Mouse (Mus musculus) common myeloid progenitor, adult 5-6 weeks (primary cell): Measurements from ENCODE around the gene Rnaseh2a. TPM values are rescaled to one million over a fixed set of nuclear protein-coding genes. Genes with fewer than 3 reads are reported as not detected.

ENCODE experiments used
- ATAC-seq: replicated peaks from 2 replicates; pipeline ENCODE4 v1.8.0; 2016; ENCODE audit warnings: low read depth, mild to moderate bottlenecking, moderate TSS enrichment, inconsistent platforms; ENCODE audit not compliant: poor library complexity, severe bottlenecking
- total RNA-seq: library from RNA; stranded (forward); fragments of 200-1000, 187-1606 nt; gene quantifications from 2 replicates; pipeline ENCODE4 v1.2.3, GENCODE M21; 2017

The Rnaseh2a gene
- total RNA-seq, 1 experiment from 2014 or later: 95.8 TPM

DNA sequence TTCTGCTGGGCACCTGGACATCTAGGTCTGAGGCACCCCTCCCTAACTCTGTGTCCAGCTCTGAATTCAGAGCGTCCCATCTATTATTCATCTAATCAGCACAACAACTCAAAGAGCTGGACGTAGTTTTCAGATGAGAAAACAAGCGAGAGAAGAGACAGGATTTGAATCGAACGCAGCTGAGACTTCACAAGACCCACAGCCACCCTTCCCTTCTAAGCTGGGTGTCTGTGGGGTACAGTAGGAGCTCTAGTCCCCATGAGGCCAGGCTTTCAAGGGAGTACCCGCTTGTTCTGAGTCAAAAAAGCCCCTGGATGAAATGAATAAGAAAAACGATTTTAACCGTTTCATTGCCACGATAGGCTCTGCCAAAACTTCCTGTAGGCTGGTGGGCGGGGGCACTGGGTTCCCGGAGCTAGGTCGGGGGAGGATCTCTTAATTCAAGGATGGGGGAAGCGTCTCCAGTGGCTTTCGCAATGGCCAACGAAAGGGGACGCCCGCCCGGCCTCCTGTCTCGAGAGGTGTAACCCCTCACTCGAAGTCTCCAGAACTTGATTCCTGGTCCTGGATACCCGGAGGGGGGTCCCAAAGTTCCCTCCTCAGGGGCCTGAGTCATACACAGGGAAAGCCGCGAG lies 15.6 kb upstream of the Rnaseh2a start:
- ATAC-seq: 0 out of 2 replicates have a peak, but pooled peaks have one; percentile 4

DNA sequence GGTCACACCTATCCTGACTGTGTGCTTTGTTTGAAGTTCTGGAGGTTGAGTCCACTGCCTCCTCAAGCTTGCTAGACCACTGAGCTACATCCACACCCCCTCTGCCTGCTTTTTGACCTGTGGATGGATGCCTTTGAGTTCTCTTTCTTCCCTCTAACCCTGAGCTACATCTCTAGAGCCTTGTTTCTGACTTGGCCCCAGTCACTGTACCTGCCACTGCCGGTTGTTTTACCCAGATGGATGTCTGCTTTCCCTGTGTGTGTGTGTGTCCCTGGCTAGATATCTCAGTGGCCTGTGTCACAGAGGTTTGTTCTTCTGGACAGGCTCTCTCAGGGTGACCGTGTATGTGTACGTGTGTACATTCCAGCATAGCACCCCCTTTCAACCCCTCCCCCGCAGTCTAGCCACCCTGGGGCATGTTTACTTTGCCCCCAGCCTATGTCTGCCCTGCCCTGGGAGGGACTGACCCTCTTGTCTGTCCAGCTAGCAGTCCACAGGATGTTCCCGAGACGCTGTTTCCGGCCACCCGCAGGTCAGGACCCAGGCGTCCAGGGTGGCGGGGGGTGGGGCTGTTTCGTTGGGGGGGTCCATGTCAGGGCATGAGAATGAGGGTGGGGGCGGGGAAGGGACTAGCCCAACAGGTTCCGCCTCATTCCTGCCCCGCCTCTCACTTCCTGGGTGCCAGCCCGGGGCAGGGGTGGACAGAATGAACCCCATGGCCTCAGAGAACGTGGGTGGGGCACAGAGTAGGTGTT lies 14.9 kb upstream of the Rnaseh2a start:
- ATAC-seq: no peak

DNA sequence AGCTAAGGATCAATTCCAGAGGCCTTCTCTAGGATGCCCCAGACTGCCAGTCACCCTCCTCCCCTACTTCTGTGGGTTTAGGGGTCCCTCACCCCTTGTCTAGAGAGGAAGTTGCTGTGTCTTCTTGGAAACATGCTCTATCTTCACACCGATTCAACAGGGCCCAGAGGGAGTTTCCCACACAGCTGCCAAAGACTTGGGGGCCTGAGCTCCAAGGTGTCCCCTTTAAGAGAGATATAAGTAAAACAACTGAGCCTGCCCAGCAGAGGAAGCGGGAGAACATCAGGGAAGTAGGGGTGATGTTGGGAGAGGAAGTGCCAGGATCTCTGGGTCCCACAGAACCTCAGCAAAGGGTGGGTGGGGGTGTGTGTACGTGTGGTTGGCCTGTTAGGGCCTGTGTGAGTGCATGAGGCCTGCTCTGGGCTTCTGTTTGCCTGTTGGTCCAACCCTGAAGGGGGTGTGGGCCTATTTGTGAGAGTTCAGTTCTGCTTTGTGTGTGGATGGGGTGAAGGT lies 13.0 kb upstream of the Rnaseh2a start:
- no peak for ATAC-seq

DNA sequence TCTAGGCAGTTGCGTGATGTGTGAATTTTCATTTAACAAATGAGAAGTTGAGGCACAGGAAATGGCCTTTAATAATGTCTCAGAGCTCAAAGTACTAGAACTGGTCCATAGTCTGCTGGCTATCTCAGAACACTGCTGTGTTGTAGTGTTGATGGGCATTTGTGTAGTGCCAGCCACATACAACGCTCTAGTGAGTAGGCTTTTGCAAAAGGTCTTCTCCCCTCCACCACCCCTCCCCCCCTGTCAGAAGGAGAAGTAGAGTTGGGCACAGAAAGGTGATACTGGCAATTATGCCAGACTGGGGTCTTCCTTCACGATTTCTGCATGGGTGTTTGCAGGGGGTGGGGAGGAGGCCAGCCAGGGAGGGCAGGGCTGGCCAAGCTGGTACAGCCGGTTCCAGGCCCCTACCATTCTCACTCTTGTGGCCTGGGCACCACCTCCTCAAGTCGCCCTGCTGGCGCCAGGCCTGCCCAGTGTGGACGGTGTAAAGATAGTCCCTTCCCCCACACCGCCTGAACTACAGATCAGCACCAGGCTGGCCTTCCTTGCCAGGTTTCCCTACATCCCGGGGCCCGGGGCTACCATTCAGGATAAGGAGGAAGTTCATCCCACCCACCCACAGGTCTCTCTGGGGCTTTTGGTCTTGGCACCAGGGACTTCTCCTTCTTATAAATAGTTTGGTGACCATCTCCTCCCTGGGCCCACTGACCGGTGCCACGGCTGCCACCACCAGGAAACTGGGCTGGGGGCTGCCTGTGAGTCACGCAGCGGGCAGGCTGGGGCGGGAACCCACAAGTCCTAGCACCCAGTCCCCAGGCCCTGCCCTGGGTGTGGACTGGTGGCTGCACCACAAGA lies 12.3 kb upstream of the Rnaseh2a start:
- ATAC-seq: no peak

DNA sequence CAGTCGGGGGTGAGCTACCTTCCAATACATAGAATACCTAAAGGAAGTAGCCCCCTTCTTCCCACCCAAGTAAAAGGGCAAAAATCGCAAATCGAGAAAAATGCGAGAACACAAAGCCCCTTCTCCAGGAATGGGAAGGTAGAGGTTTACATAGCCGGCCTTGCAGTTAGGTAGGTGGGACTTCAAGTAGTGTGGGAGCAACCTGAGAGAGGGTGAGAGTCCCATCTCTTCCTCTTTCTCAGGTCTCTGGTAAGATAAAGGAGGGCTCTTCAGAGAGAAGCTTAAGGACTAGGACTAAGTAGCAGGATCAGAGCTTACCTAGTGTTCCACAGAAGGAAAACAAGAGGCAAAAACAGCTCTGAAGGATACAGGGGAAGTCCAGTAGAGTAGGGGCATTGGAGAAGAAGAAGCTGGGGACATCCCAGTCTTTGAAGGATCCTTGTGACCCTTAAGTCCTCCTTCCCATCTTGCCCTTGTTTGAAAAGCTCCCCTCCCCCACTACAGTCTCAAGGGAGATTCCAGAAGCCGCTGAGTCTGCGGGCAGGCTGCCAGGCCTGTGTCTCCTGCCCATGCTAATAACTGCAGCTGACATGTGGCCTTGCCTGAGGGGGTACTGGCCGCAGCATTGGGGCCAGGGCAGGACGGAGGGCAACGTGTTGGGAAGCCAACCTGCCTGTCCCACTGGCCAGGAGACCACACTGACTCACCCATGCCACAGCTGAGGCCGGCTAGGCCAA lies 11.2 kb upstream of the Rnaseh2a start:
- ATAC-seq: no peak

DNA sequence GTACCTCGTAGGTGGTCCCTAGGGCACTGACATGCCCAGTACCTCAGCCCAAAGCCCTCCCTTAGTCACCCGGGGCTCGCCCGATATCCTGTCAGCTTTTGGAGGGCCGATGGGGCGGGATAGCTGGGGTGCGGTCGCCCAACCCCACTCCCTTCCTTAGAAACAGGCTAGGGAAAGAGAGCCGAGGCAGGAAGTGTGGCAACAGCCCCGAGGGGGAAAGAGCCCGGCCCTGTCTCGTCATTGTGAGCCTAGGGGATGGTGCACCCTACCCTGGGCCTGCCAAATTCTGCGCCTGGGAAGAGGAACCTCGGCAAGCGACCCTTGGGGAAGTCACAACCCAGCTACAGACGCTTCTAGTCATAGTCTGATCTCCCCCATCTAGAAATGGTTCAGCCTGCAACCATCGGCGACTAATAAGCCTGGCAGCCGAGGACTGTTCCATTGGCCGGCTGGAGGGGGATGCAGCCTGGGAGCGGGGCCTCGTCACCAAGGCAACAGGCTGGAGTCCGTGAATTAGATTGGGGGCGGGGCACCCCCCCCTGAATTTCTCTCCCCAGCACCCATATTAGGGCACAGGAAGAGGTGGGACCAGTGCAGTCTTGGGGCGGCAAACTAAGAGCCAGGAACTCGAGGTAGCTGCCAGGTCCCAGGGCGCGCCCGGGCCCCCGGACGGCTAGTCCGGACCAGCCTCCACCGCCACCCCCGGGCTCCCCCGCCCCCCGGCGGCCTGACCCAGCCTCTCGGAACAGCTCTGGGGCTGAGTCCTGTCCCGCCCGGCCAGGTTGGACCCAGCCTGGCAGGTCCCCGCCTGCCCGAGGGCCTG lies 10.2 kb upstream of the Rnaseh2a start:
- peak; percentile 37 for ATAC-seq

DNA sequence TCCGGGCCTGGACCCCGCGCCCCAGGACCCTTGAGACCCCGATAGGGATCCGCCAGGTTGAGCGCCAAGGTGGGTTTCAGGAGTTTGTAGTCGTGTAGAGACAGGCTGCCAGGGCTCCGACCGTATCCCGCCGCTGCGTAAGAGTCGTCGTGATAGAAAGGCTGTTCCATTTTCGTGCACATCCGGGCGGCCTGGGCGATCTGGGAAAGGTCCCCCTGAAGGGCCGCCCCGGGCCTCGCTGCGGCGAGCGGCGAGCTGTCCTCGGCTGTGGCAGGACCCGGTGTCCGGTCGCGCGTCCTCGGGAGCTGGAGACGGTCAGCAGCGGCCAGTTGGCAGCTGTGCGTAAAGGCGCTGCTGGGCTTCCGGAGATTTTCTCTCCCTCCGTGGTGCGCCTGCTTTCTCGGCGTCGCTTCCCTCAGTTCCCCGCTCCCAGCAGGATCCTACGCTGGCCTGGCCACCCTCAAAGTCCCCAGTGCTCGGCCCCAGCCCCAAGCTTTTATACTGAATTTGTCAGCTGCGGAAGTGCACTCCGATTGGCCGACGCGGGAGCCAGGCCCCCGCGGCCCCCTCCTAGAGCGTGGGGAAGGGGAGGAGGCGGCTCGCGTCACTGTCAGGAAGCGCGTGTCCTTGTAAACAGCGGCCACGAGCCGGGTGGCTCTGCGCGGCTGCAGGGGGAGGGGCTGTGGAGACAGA lies 8.8 kb upstream of the Rnaseh2a start, which contains the start of gene Junb:
Gene Junb, minus strand, starts transcription at position 471 of the 693 bp plus-strand sequence.
- peak; percentile 33 for ATAC-seq

DNA sequence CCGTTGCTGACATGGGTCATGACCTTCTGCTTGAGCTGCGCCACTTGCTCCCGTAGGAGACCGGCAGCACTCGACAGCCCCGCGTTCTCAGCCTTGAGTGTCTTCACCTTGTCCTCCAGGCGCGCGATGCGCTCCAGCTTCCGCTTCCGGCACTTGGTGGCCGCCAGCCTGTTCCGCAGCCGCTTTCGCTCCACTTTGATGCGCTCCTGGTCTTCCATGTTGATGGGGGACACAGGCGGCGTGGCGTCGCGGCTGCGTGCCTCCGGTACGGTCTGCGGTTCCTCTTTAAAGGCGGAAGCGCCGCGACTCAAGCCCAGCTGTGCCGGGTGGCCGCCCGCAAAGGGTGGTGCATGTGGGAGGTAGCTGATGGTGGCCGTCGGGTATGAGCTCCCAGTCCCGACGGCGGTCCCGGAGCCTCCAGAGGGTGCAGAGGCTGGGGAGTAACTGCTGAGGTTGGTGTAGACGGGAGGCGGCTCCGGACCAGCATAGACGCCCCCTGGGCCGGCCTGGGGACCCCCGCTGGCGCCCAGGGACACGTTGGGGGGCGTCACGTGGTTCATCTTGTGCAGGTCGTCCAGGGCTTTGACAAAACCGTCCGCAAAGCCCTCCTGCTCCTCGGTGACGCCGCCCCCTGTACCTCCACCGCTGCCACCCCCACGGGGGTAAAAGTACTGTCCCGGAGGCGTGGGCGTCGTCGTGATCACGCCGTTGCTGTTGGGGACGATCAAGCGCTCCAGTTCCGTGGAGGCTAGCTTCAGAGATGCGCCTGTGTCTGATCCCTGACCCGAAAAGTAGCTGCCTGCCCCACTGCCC lies 8.1 kb upstream of the Rnaseh2a start:
- ATAC-seq: no peak; the same call in 1 of the 2 replicates

DNA sequence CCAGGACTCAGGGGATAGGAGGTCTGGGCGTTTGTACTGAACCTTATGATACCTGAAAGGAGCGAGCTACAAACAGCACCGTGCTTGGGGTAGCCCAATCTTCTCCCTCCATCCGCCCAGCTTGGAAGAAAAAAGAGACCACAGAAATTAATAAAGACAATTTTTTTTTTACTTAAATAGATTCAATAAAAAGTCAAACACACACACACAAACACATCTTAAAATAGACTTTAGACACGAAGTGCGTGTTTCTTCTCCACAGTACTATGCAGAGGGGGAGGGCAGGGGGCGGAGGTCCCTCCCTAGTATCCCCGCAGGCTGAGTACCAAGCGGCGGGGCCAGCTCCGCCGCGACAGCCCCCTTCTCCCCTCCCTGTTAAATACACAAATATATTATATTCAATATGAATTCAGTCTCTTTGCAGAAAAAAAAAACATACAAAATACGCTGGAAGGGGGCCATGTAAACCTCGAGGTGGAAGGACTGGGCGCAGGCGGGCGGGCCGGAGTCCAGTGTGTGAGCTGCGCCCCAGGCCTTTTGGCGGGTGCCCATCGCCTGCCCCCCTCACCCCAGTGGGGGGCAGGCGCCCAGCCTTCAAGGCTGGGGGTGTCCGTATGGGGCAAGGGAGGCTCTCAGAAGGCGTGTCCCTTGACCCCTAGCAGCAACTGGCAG lies 7.3 kb upstream of the Rnaseh2a start:
- no peak for ATAC-seq

DNA sequence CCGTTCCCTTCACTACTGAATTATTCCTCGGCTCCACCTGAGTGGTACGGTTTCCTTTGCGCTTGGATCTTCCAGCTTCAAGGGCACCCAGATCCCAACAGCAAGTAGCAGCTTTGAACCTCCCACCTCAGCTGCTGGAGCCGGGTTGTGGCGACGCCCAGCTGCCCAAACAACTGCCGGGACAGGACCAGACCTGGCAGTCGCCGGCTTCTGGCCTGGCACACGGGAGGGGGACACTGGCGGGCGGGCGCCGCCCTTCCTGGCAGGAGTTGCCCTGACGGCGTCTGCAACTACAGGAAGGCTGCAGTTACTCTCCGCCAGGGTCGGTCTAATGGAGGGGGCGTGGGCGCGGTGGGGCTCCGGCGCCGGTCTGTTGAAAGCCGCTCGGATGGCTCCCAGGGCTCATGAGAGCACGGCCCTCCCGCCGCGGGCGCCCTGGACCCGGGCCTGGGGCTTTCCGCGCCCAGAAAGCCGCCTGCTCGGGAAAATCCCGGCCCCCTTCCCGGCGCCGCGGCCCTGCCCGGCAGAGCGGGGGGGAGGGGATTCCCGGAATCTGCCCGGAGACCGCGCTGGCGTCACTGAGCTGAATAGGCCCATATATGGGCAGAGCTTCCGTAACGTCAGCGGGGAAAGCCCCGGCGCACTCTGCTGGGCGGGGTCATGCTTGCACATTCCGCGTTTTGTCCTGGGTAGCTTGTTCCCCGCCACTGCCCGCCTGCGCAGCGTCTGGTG lies 6.6 kb upstream of the Rnaseh2a start:
- peak; percentile 30 for ATAC-seq

DNA sequence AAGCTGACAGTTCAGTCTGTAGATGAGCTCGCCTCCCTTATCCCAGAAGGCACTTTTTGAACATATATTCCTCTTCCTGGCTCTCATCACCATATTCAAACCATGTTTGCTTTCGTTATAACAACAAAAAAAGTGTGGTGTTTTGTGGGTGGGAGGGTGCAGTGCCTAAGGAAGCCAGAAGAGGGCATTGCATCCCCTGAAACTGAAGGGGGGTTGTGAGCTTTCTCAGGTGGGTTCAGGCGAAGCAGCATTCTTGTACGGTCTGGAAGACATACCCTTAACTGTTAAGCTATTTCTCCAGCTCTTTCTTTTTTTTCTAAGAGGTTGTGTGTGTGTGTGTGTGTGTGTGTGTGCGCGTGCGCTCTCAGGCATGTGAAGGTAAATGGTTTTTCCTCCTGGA lies 5.9 kb upstream of the Rnaseh2a start:
- no peak for ATAC-seq

DNA sequence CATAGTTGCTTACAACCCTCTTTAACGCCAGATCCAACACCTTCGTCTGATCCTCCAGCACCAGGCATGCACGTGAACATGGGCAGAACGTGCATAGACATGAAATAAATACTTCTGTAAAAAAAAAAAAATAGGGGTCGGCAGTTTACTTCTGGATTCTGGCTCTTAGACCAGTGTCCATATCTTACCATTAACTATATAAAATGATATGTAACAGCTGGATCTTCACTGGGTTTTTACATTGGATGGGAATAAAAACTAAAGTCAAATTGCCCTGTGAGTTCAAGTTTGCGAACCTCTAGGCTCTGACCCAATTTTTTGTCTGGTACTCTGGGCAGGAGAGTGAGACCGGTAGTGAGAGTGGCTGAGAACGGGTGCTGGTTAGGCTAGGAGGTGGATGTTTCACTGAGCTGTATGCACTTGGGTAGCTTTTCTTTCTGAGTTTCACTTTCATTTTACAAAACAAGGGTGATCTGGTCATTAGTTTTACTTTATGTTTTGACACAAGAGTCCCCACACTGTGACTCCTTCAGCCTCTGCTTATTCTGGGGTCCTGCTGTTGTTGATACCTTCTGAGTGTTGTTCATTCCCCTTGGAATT lies 5.1 kb upstream of the Rnaseh2a start:
- no peak for ATAC-seq

DNA sequence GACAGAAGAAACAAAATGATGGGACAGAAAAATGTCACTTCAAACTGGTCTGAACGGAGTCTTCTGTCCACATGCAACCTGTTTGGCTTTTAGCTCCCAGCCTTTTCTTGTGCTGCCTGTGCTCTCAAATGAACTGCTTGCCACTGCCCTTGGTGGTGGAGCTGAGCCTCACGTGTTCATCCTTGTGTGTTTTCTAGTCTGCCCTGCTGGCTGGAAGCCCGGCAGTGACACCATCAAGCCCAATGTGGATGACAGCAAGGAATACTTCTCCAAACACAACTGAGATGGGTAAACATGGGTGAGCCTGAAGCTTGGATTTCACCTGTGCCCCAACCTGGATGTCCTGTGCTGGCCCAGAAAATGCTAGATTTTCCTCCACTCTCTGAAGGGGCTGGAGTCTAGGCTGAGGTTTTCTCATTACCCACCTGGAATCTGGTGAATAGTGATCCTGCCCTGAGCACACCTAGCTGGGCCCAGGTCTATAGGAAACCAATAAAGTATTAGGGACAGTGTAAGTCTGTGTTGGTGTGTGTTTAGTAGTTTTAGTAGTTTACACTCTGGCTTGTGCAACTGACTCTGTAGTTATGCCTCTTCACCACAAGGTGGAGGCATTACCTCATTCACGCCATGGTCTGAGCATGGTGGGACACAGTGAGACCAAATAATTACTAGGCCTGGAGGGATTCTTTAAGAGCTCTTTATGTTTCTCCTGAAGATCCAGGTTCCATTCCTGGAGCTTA lies 4.4 kb upstream of the Rnaseh2a start:
- ATAC-seq: peak; percentile 15; the same call in 1 of the 2 replicates

DNA sequence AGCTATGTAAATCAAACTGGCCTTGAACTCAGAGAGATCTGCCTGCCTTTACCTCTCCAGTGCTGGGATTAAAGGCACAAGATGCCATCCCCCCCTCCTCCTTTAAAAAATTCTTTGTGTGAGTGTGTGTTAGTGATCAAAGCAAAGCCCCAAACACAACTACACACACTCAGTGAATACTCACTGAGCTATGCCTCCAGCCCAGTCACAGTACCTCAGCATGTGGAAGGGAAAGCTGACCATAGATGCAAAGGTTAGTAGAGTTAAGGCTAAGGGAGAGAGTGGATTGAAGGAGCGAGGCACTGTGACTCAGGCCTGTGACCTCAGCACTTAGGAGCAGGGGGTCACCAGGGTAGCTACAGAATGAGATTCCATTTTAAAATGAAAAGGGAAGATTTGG lies 3.5 kb upstream of the Rnaseh2a start:
- no peak for ATAC-seq

DNA sequence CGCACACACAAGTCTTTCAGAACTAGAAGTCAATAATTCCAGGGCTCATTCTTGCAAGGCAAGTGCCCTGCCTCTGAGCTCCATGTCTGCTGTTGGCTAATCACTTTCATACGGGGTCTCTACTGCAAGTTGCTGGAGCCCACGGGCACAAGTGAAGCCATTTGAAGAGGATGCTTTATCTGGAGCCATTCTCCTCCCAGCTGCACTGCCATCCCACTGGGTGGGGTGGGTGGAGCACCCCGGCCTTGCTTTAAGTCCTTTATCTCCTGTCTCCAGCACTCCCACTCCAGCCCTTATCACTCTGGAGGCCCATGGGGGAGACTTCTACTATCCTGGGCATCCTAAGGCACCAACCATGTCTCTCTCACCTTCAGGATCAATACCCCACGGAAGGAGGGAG lies 1.3 kb upstream of the Rnaseh2a start:
- ATAC-seq: no peak
